Mouse (Mus musculus) forebrain, embryonic 14.5 days (tissue): ENCODE data around the gene Mtus2. TPM values are rescaled to one million over a fixed set of nuclear protein-coding genes. Genes with fewer than 3 reads are reported as not detected.

Experiments
- ATAC-seq: fragments of 200-750 bp; cut with Nextera tagmentation; 2 replicates; pipeline ENCODE4 v1.8.0; 2017; ENCODE audit warnings: mild to moderate bottlenecking, moderate library complexity
- DNase-seq: peaks from one replicate; pipeline ENCODE4 v3.0.0-alpha.2; 2015; ENCODE audit warnings: low spot score
- H3K27ac ChIP-seq: fragments of 300-500 bp; sonication (generic); 2 replicates; pipeline ENCODE4 v1.5.1; 2014; ENCODE audit warnings: low read depth, mild to moderate bottlenecking, control low read depth, low read length, moderate library complexity
- H3K27me3 ChIP-seq: fragments of 300-500 bp; sonication (generic); replicated peaks from 2 replicates; pipeline ENCODE4 v1.6.1; 2014; ENCODE audit warnings: low read length, control low read depth, mixed read lengths; ENCODE audit not compliant: control insufficient read depth, insufficient read depth
- H3K36me3 ChIP-seq: fragments of 300-500 bp; sonication (generic); 2 replicates; pipeline ENCODE4 v1.6.1; 2014; ENCODE audit warnings: low read length, control low read depth; ENCODE audit not compliant: control insufficient read depth, insufficient read depth
- H3K4me1 ChIP-seq: fragments of 300-500 bp; sonication (generic); 2 replicates; pipeline ENCODE4 v1.6.1; 2014; ENCODE audit warnings: antibody characterized with exemption, low read length, control low read depth; ENCODE audit not compliant: control insufficient read depth, insufficient read depth
- H3K4me2 ChIP-seq: fragments of 300-500 bp; sonication (generic); 2 replicates; pipeline ENCODE4 v1.6.1; 2014; ENCODE audit warnings: mild to moderate bottlenecking, control low read depth, low read length
- H3K4me3 ChIP-seq: fragments of 300-500 bp; sonication (generic); 2 replicates; pipeline ENCODE4 v1.5.1; 2014; ENCODE audit warnings: low read depth, low read length, control low read depth
- H3K9ac ChIP-seq: fragments of 300-500 bp; sonication (generic); 2 replicates; pipeline ENCODE4 v1.6.1; 2014; ENCODE audit warnings: mild to moderate bottlenecking, low read length, control low read depth, moderate library complexity
- H3K9me3 ChIP-seq: fragments of 300-500 bp; sonication (generic); replicated peaks from 2 replicates; pipeline ENCODE4 v1.6.1; 2016; ENCODE audit warnings: low read length, control low read depth, mixed read lengths; ENCODE audit not compliant: control insufficient read depth
- WGBS: fragments of 180-500 bp; shearing (Covaris S2); extraction: QIAGEN DNeasy Blood & Tissue Kit; methylation state at CpG from one replicate; pipeline ENCODE4 v1.1.7; 2014; 5-methylcytosine and 5-hydroxymethylcytosine counted together
- polyA plus RNA-seq: library from polyadenylated mRNA; unstranded; fragments of >200 nt; fragmentation: Nextera tagmentation; extraction: Ambion mirVana; gene quantifications from 2 replicates; pipeline ENCODE4 v1.2.1, GENCODE M21; 2014

Mtus2 gene
- polyA plus RNA-seq, 1 experiment from 2014 or later, result 17.0 TPM

GRCm38 (mm10) chr5:148328982-148329381 is 371.9 kb downstream of the Mtus2 start:
- ATAC-seq (no peak), DNase-seq (no peak)
- Histone ChIP-seq H3K4me2 (no peak overlapping the region), H3K27ac (no peak overlapping the region), H3K9ac (no peak overlapping the region), H3K9me3 (no peaks in the 10 kb centered on the region), H3K36me3 (peaks cover 11% of the 10 kb centered on the region; the same call in 1 of the 2 replicates), H3K4me1 (no peaks in the 10 kb centered on the region), H3K4me3 (no peak overlapping the region), H3K27me3 (no peaks in the 10 kb centered on the region)
- 88% methylated on average over 3 of the region's 3 CpGs for WGBS

- Histone ChIP-seq H3K9ac (no peak overlapping the region), H3K4me2 (no peak overlapping the region), H3K4me3 (no peak overlapping the region), H3K27ac (no peak overlapping the region), H3K27me3 (no peaks in the 10 kb centered on the region), H3K36me3 (peaks cover 23% of the 10 kb centered on the region; the same call in 1 of the 2 replicates), H3K4me1 (no peaks in the 10 kb centered on the region), H3K9me3 (no peaks in the 10 kb centered on the region)
- peak; percentile 29 for DNase-seq
- WGBS, result 63% methylated on average over 11 of the region's 11 CpGs
- no peak for ATAC-seq
These were observed 374.2 kb downstream of the Mtus2 start for GRCm38 (mm10) chr5:148331229-148331776.

GRCm38 (mm10) chr5:148331926-148332621 is 375.0 kb downstream of the Mtus2 start:
- Histone ChIP-seq H3K27me3 (no peaks in the 10 kb centered on the region), H3K9ac (no peak overlapping the region), H3K4me1 (no peaks in the 10 kb centered on the region), H3K27ac (no peak overlapping the region), H3K4me3 (no peak overlapping the region), H3K36me3 (peaks cover 27% of the 10 kb centered on the region; the same call in 1 of the 2 replicates), H3K9me3 (no peaks in the 10 kb centered on the region), H3K4me2 (no peak overlapping the region)
- 85% methylated on average over 18 of the region's 18 CpGs for WGBS
- ATAC-seq (peak; percentile 44), DNase-seq (no peak)

- no peak overlapping the region for H3K4me3 ChIP-seq
- H3K36me3 ChIP-seq, result peaks cover 27% of the 10 kb centered on the region; the same call in 1 of the 2 replicates
- H3K27me3 ChIP-seq, result no peaks in the 10 kb centered on the region
- H3K4me1 ChIP-seq, result no peaks in the 10 kb centered on the region
- WGBS, result 41% methylated on average over 8 of the region's 8 CpGs
- no peaks in the 10 kb centered on the region for H3K9me3 ChIP-seq
- peak; percentile 72 for ATAC-seq
- DNase-seq, result peak; percentile 92
- H3K9ac ChIP-seq, result no peak overlapping the region
- no peak overlapping the region for H3K4me2 ChIP-seq
- no peak overlapping the region for H3K27ac ChIP-seq
These were observed 375.5 kb downstream of the Mtus2 start for GRCm38 (mm10) chr5:148332622-148332974.

GRCm38 (mm10) chr5:148339126-148339525 is 382.0 kb downstream of the Mtus2 start:
- peaks cover 15% of the 10 kb centered on the region; the same call in 1 of the 2 replicates for H3K36me3 ChIP-seq
- no peak for DNase-seq
- no peak overlapping the region for H3K27ac ChIP-seq
- 93% methylated on average over 5 of the region's 5 CpGs for WGBS
- no peak overlapping the region for H3K9ac ChIP-seq
- H3K4me2 ChIP-seq, result no peak overlapping the region
- H3K9me3 ChIP-seq, result no peaks in the 10 kb centered on the region
- H3K4me1 ChIP-seq, result peaks cover 3% of the 10 kb centered on the region; the same call in 1 of the 2 replicates
- H3K27me3 ChIP-seq, result no peaks in the 10 kb centered on the region
- H3K4me3 ChIP-seq, result no peak overlapping the region
- no peak for ATAC-seq

GRCm38 (mm10) chr5:148342061-148342741 is 385.1 kb downstream of the Mtus2 start:
- Histone ChIP-seq H3K4me3 (no peak overlapping the region), H3K27ac (peak overlapping the region; percentile 21), H3K9ac (peak overlapping the region; percentile 43), H3K9me3 (no peaks in the 10 kb centered on the region), H3K36me3 (no peaks in the 10 kb centered on the region; the same call in 1 of the 2 replicates), H3K4me1 (peaks cover 3% of the 10 kb centered on the region; the same call in 1 of the 2 replicates), H3K27me3 (no peaks in the 10 kb centered on the region), H3K4me2 (peak overlapping the region; percentile 33)
- 38% methylated on average over 26 of the region's 26 CpGs for WGBS
- ATAC-seq, result peak; percentile 73
- peak; percentile 61 for DNase-seq

- no peak overlapping the region for H3K9ac ChIP-seq
- ATAC-seq, result no peak
- DNase-seq, result no peak
- H3K27ac ChIP-seq, result no peak overlapping the region
- H3K4me3 ChIP-seq, result no peak overlapping the region
- no peaks in the 10 kb centered on the region for H3K9me3 ChIP-seq
- peaks cover 3% of the 10 kb centered on the region; the same call in 1 of the 2 replicates for H3K4me1 ChIP-seq
- 86% methylated on average over 5 of the region's 5 CpGs for WGBS
- no peaks in the 10 kb centered on the region; the same call in 1 of the 2 replicates for H3K36me3 ChIP-seq
- no peaks in the 10 kb centered on the region for H3K27me3 ChIP-seq
- H3K4me2 ChIP-seq, result no peak overlapping the region
These were observed 387.3 kb downstream of the Mtus2 start for GRCm38 (mm10) chr5:148344374-148344773.

- H3K27ac ChIP-seq, result no peak overlapping the region
- no peaks in the 10 kb centered on the region for H3K27me3 ChIP-seq
- ATAC-seq (no peak), DNase-seq (peak; percentile 16)
- WGBS, result 73% methylated on average over 8 of the region's 8 CpGs
- no peak overlapping the region for H3K4me2 ChIP-seq
- no peaks in the 10 kb centered on the region; the same call in 1 of the 2 replicates for H3K36me3 ChIP-seq
- no peak overlapping the region for H3K4me3 ChIP-seq
- H3K9ac ChIP-seq, result no peak overlapping the region
- H3K9me3 ChIP-seq, result no peaks in the 10 kb centered on the region
- H3K4me1 ChIP-seq, result peaks cover 3% of the 10 kb centered on the region; the same call in 1 of the 2 replicates
These were observed 389.4 kb downstream of the Mtus2 start for GRCm38 (mm10) chr5:148346543-148346942.
